Mouse (Mus musculus): ENCODE data around the gene Ldb3. TPM values are rescaled to one million over a fixed set of nuclear protein-coding genes. Genes with fewer than 3 reads are reported as not detected.
A peak's percentile ranks its signal among the peaks of the same experiment; 100 is the strongest.

The Ldb3 gene
- polyA plus RNA-seq, 1 experiment from 2014 or later: not detected

DNA sequence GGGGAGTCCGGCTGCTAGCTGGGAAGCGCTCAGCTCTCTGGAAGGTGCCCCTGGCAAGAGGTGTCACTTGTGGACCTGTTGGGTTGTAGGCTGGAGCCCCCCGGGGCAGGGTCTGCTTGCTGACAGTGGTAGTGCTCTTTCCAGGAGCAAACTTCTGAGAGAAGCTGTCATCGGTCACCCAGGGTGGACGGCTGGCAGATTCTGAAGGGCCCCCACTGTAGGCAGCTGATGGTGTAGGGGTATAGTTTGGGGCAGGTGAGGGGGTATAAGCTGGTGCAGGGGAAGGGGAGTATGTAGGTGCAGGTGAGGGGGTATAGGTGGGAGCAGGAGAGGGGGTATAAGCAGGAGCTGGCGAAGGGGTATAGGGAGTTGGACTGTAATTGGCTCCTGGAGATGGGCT, 44.5 kb downstream of the Ldb3 start:
- peaks cover 56% of the 10 kb centered on the region for H3K27me3 ChIP-seq (replicated peaks; ENCODE audit: low read depth, poor library complexity, severe bottlenecking)
- 80% methylated on average over 6 of the region's 6 CpGs for WGBS
- peaks cover 16% of the 10 kb centered on the region for H3K4me1 ChIP-seq

DNA sequence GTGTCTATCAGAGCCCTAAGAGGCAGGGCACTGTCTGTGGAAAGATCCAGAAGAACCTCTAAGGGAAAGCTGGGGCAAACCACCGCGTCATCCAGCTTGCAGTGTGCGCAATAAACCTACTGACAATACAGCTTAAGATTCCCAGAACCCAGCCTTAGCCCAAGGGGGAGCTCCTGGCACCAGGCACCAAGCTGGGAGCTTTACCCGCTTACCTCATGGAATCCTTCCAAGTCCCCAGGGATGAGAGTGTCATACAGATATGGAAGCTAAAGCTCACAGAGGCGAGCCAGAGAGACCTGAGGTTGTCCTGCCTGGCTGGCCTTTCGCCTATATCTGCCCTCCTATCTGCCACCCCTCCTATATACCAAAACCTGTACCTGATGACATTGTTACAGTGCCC, 44.9 kb downstream of the Ldb3 start:
- H3K27me3 ChIP-seq (replicated peaks; ENCODE audit: low read depth, poor library complexity, severe bottlenecking): peaks cover 56% of the 10 kb centered on the region
- no peaks in the 10 kb centered on the region for H3K36me3 ChIP-seq (replicated peaks)
- peaks cover 15% of the 10 kb centered on the region for H3K4me1 ChIP-seq
- no peak overlapping the region for H3K4me3 ChIP-seq
- no peaks in the 10 kb centered on the region for H3K9me3 ChIP-seq
- WGBS: 76% methylated on average over 6 of the region's 6 CpGs
- no peak for DNase-seq (ENCODE audit: low spot score)
- H3K27ac ChIP-seq (replicated peaks): no peak overlapping the region

More for the DNA sequence above, 44.5 kb downstream of the Ldb3 start:
- no peak for DNase-seq (ENCODE audit: low spot score)
- Histone ChIP-seq H3K27ac (replicated peaks) (no peak overlapping the region), H3K36me3 (replicated peaks) (no peaks in the 10 kb centered on the region), H3K4me3 (no peak overlapping the region), H3K9me3 (no peaks in the 10 kb centered on the region)

DNA sequence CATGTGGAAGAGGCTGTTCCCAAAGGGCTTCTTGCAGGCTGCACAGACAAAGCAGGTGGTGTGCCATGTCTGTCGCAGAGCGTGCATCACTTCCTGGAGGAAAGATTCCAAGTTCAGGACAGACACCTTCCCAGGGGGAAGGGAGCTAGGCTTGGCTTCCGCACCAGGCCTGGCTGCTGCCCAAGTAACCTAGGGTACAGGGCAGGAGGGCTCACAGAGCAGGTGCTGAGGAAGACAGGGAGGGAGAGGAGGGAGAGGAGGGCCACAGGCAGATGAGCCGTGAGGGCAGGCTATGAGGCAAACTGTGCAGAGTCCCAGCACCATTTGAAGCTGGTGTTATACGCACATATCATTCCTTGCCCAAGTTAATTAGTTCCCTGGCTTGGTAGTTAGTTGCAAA, 46.6 kb downstream of the Ldb3 start:
- H3K27ac ChIP-seq (replicated peaks): no peak overlapping the region
- H3K4me1 ChIP-seq: peaks cover 6% of the 10 kb centered on the region; the same call in 1 of the 2 replicates
- no peak for DNase-seq (ENCODE audit: low spot score)
- H3K9me3 ChIP-seq: no peaks in the 10 kb centered on the region
- H3K27me3 ChIP-seq (replicated peaks; ENCODE audit: low read depth, poor library complexity, severe bottlenecking): peaks cover 45% of the 10 kb centered on the region
- no peaks in the 10 kb centered on the region for H3K36me3 ChIP-seq (replicated peaks)
- H3K4me3 ChIP-seq: no peak overlapping the region
- WGBS: 90% methylated on average over 5 of the region's 5 CpGs

DNA sequence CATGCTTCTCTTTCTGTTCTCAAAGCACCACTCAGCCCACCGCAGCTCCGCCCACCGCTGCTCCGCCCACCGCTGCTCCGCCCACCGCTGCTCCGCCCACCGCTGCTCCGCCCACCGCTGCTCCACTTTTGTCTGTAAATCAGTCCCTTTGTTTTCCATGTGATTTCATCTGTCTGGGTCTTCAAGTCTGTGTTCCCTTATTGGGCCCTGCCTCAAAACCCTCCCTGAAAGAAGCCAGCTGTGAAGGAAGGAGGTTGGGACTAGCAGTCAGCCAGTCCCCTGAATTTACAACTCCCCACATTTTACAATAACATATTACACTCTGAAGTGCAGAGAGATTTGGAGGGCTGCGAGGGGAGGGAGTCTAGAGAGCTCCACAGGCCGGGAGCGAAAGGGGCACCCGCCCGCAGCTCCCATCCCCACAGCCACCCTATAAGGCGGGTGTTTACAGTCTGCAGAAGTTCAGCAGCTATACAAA, 47.8 kb downstream of the Ldb3 start:
- H3K4me3 ChIP-seq: peak overlapping the region; percentile 36
- peak overlapping the region; percentile 72 for H3K27ac ChIP-seq (replicated peaks)
- no peaks in the 10 kb centered on the region for H3K9me3 ChIP-seq
- H3K4me1 ChIP-seq: peaks cover 6% of the 10 kb centered on the region; the same call in 1 of the 2 replicates
- H3K36me3 ChIP-seq (replicated peaks): no peaks in the 10 kb centered on the region
- peak; percentile 50 for DNase-seq (ENCODE audit: low spot score)
- WGBS: 7% methylated on average over 17 of the region's 17 CpGs
- peaks cover 40% of the 10 kb centered on the region for H3K27me3 ChIP-seq (replicated peaks; ENCODE audit: low read depth, poor library complexity, severe bottlenecking)

DNA sequence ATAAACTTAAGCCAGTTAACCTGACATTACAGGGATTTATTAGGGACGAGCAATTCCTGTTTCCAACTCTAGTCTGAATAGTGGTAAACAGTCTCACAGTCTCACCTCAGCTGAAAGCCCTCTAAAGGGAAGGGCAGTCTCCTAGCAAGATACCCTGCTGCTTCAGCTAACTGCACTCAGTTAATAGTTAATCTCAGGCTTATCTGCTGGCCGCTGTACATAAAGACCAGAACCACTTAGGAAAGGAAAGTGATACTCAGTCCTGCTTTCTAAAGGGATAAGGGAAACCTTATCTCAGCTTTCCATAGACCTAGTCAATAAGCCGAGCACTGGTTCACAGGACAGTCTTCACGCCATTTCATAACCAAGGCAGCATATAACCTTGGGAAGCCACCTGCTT, 52.6 kb downstream of the Ldb3 start:
- H3K4me1 ChIP-seq: peaks cover 3% of the 10 kb centered on the region; the same call in 1 of the 2 replicates
- WGBS: 76% methylated on average over 4 of the region's 4 CpGs

DNA sequence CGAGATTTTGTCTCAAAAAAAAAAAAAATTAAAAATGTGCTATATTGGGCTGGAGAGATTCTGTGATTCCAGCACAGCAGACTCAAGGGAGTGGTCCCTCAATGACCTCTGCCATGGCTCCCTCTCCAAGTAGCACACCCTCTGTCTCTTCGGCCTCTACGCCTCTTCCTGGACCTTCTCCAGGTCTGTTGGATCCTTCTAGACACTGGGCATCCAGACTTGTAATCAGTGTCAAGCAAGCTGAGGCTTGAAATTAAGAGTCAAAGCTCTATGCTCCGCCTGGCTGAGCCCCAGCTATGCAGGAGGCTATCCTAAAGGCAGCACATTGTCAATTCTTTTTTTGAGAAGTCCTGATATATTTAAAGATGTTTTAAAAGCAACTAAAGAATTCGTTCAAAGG, 54.9 kb downstream of the Ldb3 start:
- 83% methylated on average over 5 of the region's 5 CpGs for WGBS
- DNase-seq (ENCODE audit: low spot score): no peak

More for the DNA sequence above, 52.6 kb downstream of the Ldb3 start:
- H3K4me3 ChIP-seq: no peak overlapping the region
- H3K27me3 ChIP-seq (replicated peaks; ENCODE audit: low read depth, poor library complexity, severe bottlenecking): 0 out of 2 replicates have a peak, but pooled peaks cover 3% of the 10 kb centered on the region
- DNase-seq (ENCODE audit: low spot score): no peak
- no peaks in the 10 kb centered on the region for H3K36me3 ChIP-seq (replicated peaks)
- no peak overlapping the region for H3K27ac ChIP-seq (replicated peaks)
- no peaks in the 10 kb centered on the region for H3K9me3 ChIP-seq

DNA sequence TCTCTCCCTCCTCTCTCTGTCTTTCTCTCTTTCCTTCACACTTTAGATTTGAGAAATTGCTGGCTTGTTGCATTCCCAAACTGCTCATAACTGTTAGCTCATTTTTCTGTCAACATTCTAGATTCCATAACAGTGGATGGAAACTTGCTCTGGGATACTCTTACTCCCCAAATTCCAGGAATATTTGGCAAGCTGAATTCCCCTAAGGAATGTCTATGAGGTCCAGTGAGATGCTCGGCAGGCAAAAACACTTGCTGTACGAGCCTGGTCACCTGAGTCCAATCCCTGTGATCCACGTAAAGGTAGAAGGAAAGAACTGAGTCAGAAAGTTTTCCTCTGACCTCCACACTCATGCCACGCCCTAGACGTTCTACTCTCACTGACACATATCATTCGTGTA, 55.9 kb downstream of the Ldb3 start:
- no peak for DNase-seq (ENCODE audit: low spot score)
- H3K9me3 ChIP-seq: peaks cover 9% of the 10 kb centered on the region
- H3K4me3 ChIP-seq: no peak overlapping the region
- no peaks in the 10 kb centered on the region for H3K36me3 ChIP-seq (replicated peaks)
- peaks cover 20% of the 10 kb centered on the region for H3K27me3 ChIP-seq (replicated peaks; ENCODE audit: low read depth, poor library complexity, severe bottlenecking)
- H3K4me1 ChIP-seq: no peaks in the 10 kb centered on the region
- 81% methylated on average over 6 of the region's 6 CpGs for WGBS
- no peak overlapping the region for H3K27ac ChIP-seq (replicated peaks)

More for the DNA sequence above, 54.9 kb downstream of the Ldb3 start:
- Histone ChIP-seq H3K27ac (replicated peaks) (no peak overlapping the region), H3K27me3 (replicated peaks; ENCODE audit: low read depth, poor library complexity, severe bottlenecking) (peaks cover 13% of the 10 kb centered on the region), H3K36me3 (replicated peaks) (no peaks in the 10 kb centered on the region), H3K4me3 (no peak overlapping the region), H3K4me1 (no peaks in the 10 kb centered on the region), H3K9me3 (peaks cover 9% of the 10 kb centered on the region)

DNA sequence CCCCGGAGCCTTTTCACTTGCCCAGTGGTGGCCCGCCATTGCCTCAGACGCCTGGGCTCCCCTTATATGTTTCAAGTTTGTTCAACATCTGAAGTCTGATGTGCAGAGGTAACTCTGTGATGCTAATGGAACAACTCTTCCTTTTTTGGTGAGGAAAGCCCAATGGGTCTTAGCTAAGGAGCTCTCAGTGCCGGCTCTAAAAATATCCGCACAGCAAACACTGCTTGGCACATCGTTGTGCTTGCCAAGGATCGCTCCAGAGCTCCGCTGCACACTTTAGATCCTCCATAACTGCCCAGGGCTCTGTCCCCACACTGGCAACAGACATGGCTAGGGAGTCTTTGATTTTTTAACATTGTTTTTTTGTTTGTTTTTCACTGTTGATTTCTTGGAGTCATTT, 59.7 kb downstream of the Ldb3 start:
- 73% methylated on average over 8 of the region's 8 CpGs for WGBS

DNA sequence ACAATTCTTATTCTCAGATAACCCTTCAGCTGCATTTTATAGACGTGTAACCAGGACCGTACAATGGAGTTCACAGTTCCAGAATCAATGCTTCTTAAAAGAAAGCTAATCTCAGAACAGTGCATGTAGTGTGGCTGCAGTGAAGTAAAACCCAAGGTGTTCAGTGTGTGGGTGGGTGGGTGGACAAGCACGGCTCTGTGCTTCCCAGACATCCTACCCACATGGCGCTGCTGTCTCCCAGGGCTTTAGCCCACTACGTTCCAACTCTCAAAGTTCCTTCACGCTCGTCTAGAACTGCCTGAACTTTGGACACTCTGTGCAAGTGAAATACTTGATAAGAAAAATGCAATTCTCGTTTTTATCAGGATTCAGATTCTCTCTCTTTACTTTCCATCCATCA, 65.8 kb downstream of the Ldb3 start, which contains the start of gene 9230112D13Rik:
9230112D13Rik (minus strand) TSS at position 101 of the 400 bp plus-strand sequence.
- no peak for DNase-seq (ENCODE audit: low spot score)
- H3K9me3 ChIP-seq: no peaks in the 10 kb centered on the region
- H3K4me3 ChIP-seq: no peak within 1 kb of the TSS
- H3K36me3 ChIP-seq (replicated peaks): no peaks in the 10 kb centered on the region
- no peak within 1 kb of the TSS for H3K27ac ChIP-seq (replicated peaks)
- no peaks in the 10 kb centered on the region for H3K4me1 ChIP-seq
- WGBS: 90% methylated on average over 8 of the region's 8 CpGs
- H3K27me3 ChIP-seq (replicated peaks; ENCODE audit: low read depth, poor library complexity, severe bottlenecking): peaks cover 3% of the 10 kb centered on the region; the same call in 1 of the 2 replicates

More for the DNA sequence above, 59.7 kb downstream of the Ldb3 start:
- Histone ChIP-seq H3K4me1 (no peaks in the 10 kb centered on the region), H3K36me3 (replicated peaks) (no peaks in the 10 kb centered on the region), H3K4me3 (no peak overlapping the region), H3K27ac (replicated peaks) (no peak overlapping the region), H3K9me3 (peaks cover 9% of the 10 kb centered on the region), H3K27me3 (replicated peaks; ENCODE audit: low read depth, poor library complexity, severe bottlenecking) (peaks cover 17% of the 10 kb centered on the region)
- no peak for DNase-seq (ENCODE audit: low spot score)

DNA sequence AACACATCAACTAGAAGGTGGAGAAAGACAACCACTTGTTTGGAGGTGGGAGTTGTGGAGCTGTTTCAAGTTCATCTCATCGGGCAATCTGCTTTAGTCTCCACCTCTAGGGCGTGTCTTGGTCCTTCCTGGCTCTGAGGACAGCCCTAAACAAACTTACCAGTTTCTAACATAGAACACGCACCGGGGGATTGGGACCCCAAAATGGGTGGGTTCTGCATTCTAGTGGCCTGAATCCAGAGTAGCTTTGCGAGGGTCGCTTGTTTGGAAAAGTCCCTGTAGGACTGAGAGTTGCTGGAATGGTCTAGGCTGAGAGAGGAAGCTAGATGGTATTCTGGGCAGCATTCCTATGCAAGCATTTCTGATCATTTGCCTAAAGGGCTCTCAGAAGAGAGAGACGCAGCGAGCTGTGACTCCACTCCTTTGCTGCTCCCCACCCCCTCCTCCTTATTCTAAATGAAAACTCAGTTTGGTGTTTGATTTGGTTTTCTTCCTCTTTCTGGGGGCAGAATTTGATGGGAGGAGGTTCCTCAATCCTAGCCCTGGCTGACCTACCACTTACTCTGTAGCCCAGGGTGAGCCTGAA, 70.4 kb downstream of the Ldb3 start:
- Histone ChIP-seq H3K4me1 (0 out of 2 replicates have a peak, but pooled peaks cover 5% of the 10 kb centered on the region), H3K4me3 (no peak overlapping the region), H3K27ac (replicated peaks) (no peak overlapping the region), H3K9me3 (no peaks in the 10 kb centered on the region), H3K36me3 (replicated peaks) (no peaks in the 10 kb centered on the region), H3K27me3 (replicated peaks; ENCODE audit: low read depth, poor library complexity, severe bottlenecking) (peaks cover 3% of the 10 kb centered on the region; the same call in 1 of the 2 replicates)
- 84% methylated on average over 8 of the region's 8 CpGs for WGBS
- no peak for DNase-seq (ENCODE audit: low spot score)

DNA sequence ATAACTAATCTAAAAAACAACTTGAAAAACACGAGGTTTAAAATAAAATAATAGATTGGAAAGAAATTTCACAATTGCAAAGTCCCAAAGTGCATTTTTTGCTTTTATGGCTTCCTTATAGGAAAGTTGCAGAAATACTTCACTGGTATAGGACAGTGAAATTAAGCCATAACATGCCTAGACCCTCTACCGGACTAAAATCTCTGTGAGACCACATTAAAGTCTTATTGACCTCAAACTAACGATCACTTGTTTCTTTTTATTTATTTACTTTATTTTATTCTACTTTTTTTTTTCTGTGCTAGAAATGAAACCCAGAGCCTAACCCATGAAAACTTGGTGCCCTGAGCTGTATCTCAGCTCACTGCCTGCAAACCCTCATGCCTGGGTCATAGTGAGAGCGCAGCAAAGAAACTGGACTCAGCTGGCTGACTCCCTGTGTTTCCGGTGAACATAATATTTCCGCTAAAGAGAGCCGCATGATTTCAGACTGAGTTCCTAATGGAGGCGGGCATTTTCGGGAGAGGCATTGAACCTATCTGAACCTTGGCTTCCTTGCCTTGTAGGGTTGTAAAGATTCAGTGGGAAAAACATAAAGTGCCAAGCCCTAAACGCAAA, 71.4 kb downstream of the Ldb3 start:
- Histone ChIP-seq H3K4me3 (no peak overlapping the region), H3K27ac (replicated peaks) (no peak overlapping the region), H3K9me3 (no peaks in the 10 kb centered on the region), H3K36me3 (replicated peaks) (no peaks in the 10 kb centered on the region), H3K4me1 (0 out of 2 replicates have a peak, but pooled peaks cover 5% of the 10 kb centered on the region), H3K27me3 (replicated peaks; ENCODE audit: low read depth, poor library complexity, severe bottlenecking) (peaks cover 3% of the 10 kb centered on the region; the same call in 1 of the 2 replicates)
- no peak for DNase-seq (ENCODE audit: low spot score)
- 90% methylated on average over 10 of the region's 10 CpGs for WGBS

DNA sequence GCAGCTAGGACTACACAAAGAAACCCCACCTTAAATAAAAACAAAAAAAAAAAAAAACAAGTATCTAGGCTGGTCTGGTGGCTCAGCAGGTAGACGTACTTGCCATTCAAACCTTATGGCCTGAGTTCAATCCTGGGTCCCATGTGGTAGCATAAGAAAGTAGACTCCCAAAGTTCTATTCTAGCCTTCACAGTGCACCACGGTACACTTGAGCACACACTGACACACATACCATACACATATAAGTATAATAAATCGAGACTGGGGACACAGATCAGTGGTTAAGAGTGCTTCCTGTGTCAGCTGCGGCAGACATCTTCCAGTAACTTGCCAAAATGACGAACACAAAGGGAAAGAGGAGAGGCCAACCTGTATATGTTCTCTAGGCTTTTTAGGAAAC, 72.6 kb downstream of the Ldb3 start:
- no peaks in the 10 kb centered on the region for H3K9me3 ChIP-seq
- H3K4me3 ChIP-seq: no peak overlapping the region
- WGBS: 89% methylated on average over 5 of the region's 5 CpGs
- H3K27ac ChIP-seq (replicated peaks): no peak overlapping the region
- H3K36me3 ChIP-seq (replicated peaks): no peaks in the 10 kb centered on the region
- no peak for DNase-seq (ENCODE audit: low spot score)
- 0 out of 2 replicates have a peak, but pooled peaks cover 5% of the 10 kb centered on the region for H3K4me1 ChIP-seq
- peaks cover 3% of the 10 kb centered on the region; the same call in 1 of the 2 replicates for H3K27me3 ChIP-seq (replicated peaks; ENCODE audit: low read depth, poor library complexity, severe bottlenecking)

DNA sequence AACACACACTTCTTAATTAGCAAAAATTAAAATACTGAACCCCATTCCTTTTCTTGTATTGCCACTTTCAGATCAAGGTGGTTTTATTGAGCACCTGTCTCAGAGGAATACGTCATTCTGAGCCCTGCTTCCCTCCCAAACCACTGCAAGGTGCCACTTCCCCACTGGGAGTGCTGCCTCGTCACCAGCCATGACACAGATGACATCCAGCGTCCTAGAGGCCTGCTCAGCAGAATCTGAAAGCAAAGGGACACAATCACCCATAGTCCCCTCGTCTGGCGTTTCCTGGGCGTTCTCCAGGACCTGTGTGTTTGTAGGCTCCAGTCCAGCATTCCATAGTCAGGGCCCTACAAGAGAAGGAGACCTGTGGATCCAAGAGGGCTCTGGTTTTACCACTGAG, 74.4 kb downstream of the Ldb3 start:
- peaks cover 3% of the 10 kb centered on the region; the same call in 1 of the 2 replicates for H3K27me3 ChIP-seq (replicated peaks; ENCODE audit: low read depth, poor library complexity, severe bottlenecking)
- no peak for DNase-seq (ENCODE audit: low spot score)
- H3K36me3 ChIP-seq (replicated peaks): no peaks in the 10 kb centered on the region
- H3K9me3 ChIP-seq: no peaks in the 10 kb centered on the region
- H3K4me1 ChIP-seq: 0 out of 2 replicates have a peak, but pooled peaks cover 5% of the 10 kb centered on the region
- H3K27ac ChIP-seq (replicated peaks): no peak overlapping the region
- H3K4me3 ChIP-seq: no peak overlapping the region
- 46% methylated on average over 6 of the region's 6 CpGs for WGBS
